Mouse (Mus musculus) MEL (cell line): ENCODE data around the gene Rps21. TPM values are rescaled to one million over a fixed set of nuclear protein-coding genes. Genes with fewer than 3 reads are reported as not detected.

ENCODE experiments used
- DNase-seq: peaks from one replicate; pipeline ENCODE4 v3.0.0; 2011; ENCODE audit warnings: low read depth, low spot score
- H3K27ac ChIP-seq: 2 replicates; pipeline ENCODE4 v1.5.1; 2012; ENCODE audit warnings: low read depth, mild to moderate bottlenecking, control low read depth, low read length, moderate library complexity; ENCODE audit not compliant: control insufficient read depth
- H3K27me3 ChIP-seq, 2 experiments: fragments of 150-350 bp in 1 of 2; sonication (generic) in 1 of 2; 2 replicates each; pipeline ENCODE4 v1.6.1; 2012; ENCODE audit warnings: low read length in 2 of 2, mild to moderate bottlenecking in 2 of 2, improper control_type of control experiment in 1 of 2, moderate library complexity in 1 of 2; ENCODE audit not compliant: insufficient read depth in 2 of 2, control insufficient read depth in 1 of 2
- H3K36me3 ChIP-seq, 2 experiments: 2 replicates each; pipeline ENCODE4 v1.6.1; 2012 to 2014; ENCODE audit warnings: low read length in 2 of 2, improper control_type of control experiment in 1 of 2, inconsistent platforms in 1 of 2, mild to moderate bottlenecking in 1 of 2; ENCODE audit not compliant: insufficient read depth in 2 of 2, control insufficient read depth in 1 of 2
- H3K4me1 ChIP-seq, 2 experiments: fragments of 150-350 bp in 1 of 2; sonication (generic) in 1 of 2; 2 replicates each; pipeline ENCODE4 v1.6.1; 2012; ENCODE audit warnings: low read length in 2 of 2, improper control_type of control experiment in 1 of 2, mild to moderate bottlenecking in 1 of 2; ENCODE audit not compliant: insufficient read depth in 2 of 2, control insufficient read depth in 1 of 2
- H3K4me3 ChIP-seq, 2 experiments: fragments of 150-350 bp in 1 of 2; sonication (generic) in 1 of 2; 2 replicates each; pipeline ENCODE4 v1.5.1; 2012; ENCODE audit warnings: low read depth in 2 of 2, low read length in 2 of 2, mild to moderate bottlenecking in 2 of 2, moderate library complexity in 2 of 2, control low read depth in 1 of 2, improper control_type of control experiment in 1 of 2; ENCODE audit not compliant: control insufficient read depth in 1 of 2, insufficient read depth in 1 of 2
- H3K79me2 ChIP-seq: 2 replicates; pipeline ENCODE4 v1.6.1; 2012; ENCODE audit warnings: mild to moderate bottlenecking, low read length, moderate library complexity; ENCODE audit not compliant: control insufficient read depth, poor library complexity, insufficient read depth
- H3K9ac ChIP-seq: 2 replicates; pipeline ENCODE4 v1.6.1; 2012; ENCODE audit warnings: low read depth, mild to moderate bottlenecking, control low read depth, low read length, moderate library complexity; ENCODE audit not compliant: control insufficient read depth, poor library complexity, severe bottlenecking
- H3K9me3 ChIP-seq: fragments of 150-350 bp; sonication (generic); replicated peaks from 2 replicates; pipeline ENCODE4 v1.6.1; 2012; ENCODE audit warnings: mild to moderate bottlenecking, low read length, improper control_type of control experiment, moderate library complexity; ENCODE audit not compliant: insufficient read depth
- BHLHE40 ChIP-seq: IDR thresholded peaks from 2 replicates; pipeline ENCODE4 v1.6.1; 2012; ENCODE audit warnings: low read depth, mild to moderate bottlenecking, inconsistent platforms, low read length, improper control_type of control experiment, borderline replicate concordance
- CHD2 ChIP-seq: IDR thresholded peaks from 2 replicates; pipeline ENCODE4 v1.6.1; 2011; ENCODE audit warnings: low read length, improper control_type of control experiment
- EP300 ChIP-seq, 2 experiments: IDR thresholded peaks; 2 replicates each; pipeline ENCODE4 v1.6.1; 2011; ENCODE audit warnings: improper control_type of control experiment in 2 of 2, low read length in 2 of 2, low read depth in 1 of 2, mild to moderate bottlenecking in 1 of 2
- HCFC1 ChIP-seq: IDR thresholded peaks from 2 replicates; pipeline ENCODE4 v1.6.1; 2012; ENCODE audit warnings: low read depth, mild to moderate bottlenecking, inconsistent platforms, low read length, improper control_type of control experiment, moderate library complexity
- JUND ChIP-seq: IDR thresholded peaks from 2 replicates; pipeline ENCODE4 v1.6.1; 2011; ENCODE audit warnings: low read depth, mild to moderate bottlenecking, improper control_type of control experiment, low read length
- MAFK ChIP-seq: IDR thresholded peaks from 2 replicates; pipeline ENCODE4 v1.6.1; 2011; ENCODE audit warnings: low read depth, mild to moderate bottlenecking, low read length, improper control_type of control experiment, borderline replicate concordance
- MEF2A ChIP-seq: IDR thresholded peaks from 2 replicates; pipeline ENCODE4 v1.6.1; 2014; ENCODE audit warnings: low read depth, mild to moderate bottlenecking, inconsistent platforms, low read length, improper control_type of control experiment; ENCODE audit not compliant: poor library complexity, insufficient replicate concordance, severe bottlenecking; ENCODE audit errors: extremely low read depth
- MYB ChIP-seq: IDR thresholded peaks from 2 replicates; pipeline ENCODE4 v1.6.1; 2011; ENCODE audit warnings: mild to moderate bottlenecking, low read depth, low read length, improper control_type of control experiment
- MYC ChIP-seq: IDR thresholded peaks from 2 replicates; pipeline ENCODE4 v1.6.1; 2011; ENCODE audit warnings: low read depth, mild to moderate bottlenecking, low read length, improper control_type of control experiment, moderate library complexity
- NRF1 ChIP-seq: IDR thresholded peaks from 2 replicates; pipeline ENCODE4 v1.6.1; 2014; ENCODE audit warnings: low read depth, mild to moderate bottlenecking, inconsistent platforms, low read length, improper control_type of control experiment, moderate library complexity; ENCODE audit not compliant: poor library complexity, insufficient read depth, severe bottlenecking
- POLR2A ChIP-seq, 2 experiments: IDR thresholded peaks; 2 replicates each; pipeline ENCODE4 v1.6.1; 2011 to 2012; ENCODE audit warnings: low read length in 2 of 2, mild to moderate bottlenecking in 2 of 2, control low read depth in 1 of 2, improper control_type of control experiment in 1 of 2, low read depth in 1 of 2, moderate library complexity in 1 of 2; ENCODE audit not compliant: control insufficient read depth in 1 of 2, insufficient read depth in 1 of 2, poor library complexity in 1 of 2
- POLR2AphosphoS2 ChIP-seq: IDR thresholded peaks from 2 replicates; pipeline ENCODE4 v1.6.1; 2011; ENCODE audit warnings: low read length, improper control_type of control experiment
- POLR2AphosphoS5 ChIP-seq: IDR thresholded peaks from 2 replicates; pipeline ENCODE4 v1.6.1; 2012; ENCODE audit warnings: low read depth, borderline replicate concordance, mild to moderate bottlenecking, inconsistent platforms, low read length, moderate library complexity, mixed read lengths
- RCOR1 ChIP-seq: IDR thresholded peaks from 2 replicates; pipeline ENCODE4 v1.6.1; 2012; ENCODE audit warnings: low read depth, mild to moderate bottlenecking, inconsistent platforms, low read length, improper control_type of control experiment
- SMC3 ChIP-seq: IDR thresholded peaks from 2 replicates; pipeline ENCODE4 v1.6.1; 2011; ENCODE audit warnings: low read depth, low read length, improper control_type of control experiment
- UBTF ChIP-seq: IDR thresholded peaks from 2 replicates; pipeline ENCODE4 v1.6.1; 2012; ENCODE audit warnings: low read depth, mild to moderate bottlenecking, inconsistent platforms, low read length, improper control_type of control experiment, moderate library complexity, borderline replicate concordance; ENCODE audit not compliant: insufficient read depth
- USF2 ChIP-seq, 2 experiments: IDR thresholded peaks; 2 replicates each; pipeline ENCODE4 v1.6.1; 2011 to 2012; ENCODE audit warnings: improper control_type of control experiment in 2 of 2, low read length in 2 of 2, borderline replicate concordance in 1 of 2, inconsistent platforms in 1 of 2, low read depth in 1 of 2, mild to moderate bottlenecking in 1 of 2; ENCODE audit not compliant: insufficient read depth in 1 of 2
- ZC3H11A ChIP-seq: IDR thresholded peaks from 2 replicates; pipeline ENCODE4 v1.6.1; 2012; ENCODE audit warnings: low read depth, mild to moderate bottlenecking, inconsistent platforms, low read length, improper control_type of control experiment
- polyA plus RNA-seq, 2 experiments: library from polyadenylated mRNA; stranded (reverse) in 1 of 2; unstranded in 1 of 2; fragments of >175 nt in 1 of 2; fragments of >200 nt in 1 of 2; gene quantifications; 2 replicates each; pipeline versions ENCODE4 v1.2.1 to v1.2.4; 2012; ENCODE audit warnings: low replicate concordance in 2 of 2, low read depth in 1 of 2; ENCODE audit not compliant: insufficient read length in 2 of 2, insufficient read depth in 1 of 2, missing spikeins in 1 of 2
- total RNA-seq: library from RNA; depleted of rRNA; stranded (reverse); fragments of 300-350 nt; gene quantifications from 2 replicates; pipeline ENCODE4 v1.2.3, GENCODE M21; 2012

The Rps21 gene
- total and polyA plus RNA-seq, 3 experiments: 995 to 4,916 (median 1,182) TPM

DNA sequence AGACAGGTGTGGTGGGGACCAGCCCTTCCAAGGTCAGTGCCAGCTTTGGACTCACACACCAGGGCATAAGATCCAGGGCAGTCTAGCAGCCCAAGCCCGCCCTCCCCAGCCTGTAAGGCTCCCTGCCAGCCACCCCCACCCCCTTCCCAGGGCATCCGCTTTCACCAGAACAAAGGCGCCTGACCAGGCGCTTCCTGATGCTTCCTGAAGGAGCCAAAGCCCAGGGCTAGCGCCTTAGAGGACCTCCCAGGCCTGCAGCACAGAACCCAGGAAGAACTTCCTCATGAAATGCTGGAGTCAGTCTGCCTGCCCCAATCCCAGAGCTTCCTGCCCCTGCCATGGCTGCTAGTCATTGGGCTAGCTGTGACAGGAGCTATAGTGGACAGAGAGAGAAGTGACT, 38.5 kb upstream of the Rps21 start:
- Histone ChIP-seq H3K9ac (no peak overlapping the region), H3K4me1 (peaks cover 0 to 9% of the 10 kb centered on the region in 2 experiments; a peak in 1 of 4 replicates), H3K9me3 (no peaks in the 10 kb centered on the region), H3K27ac (no peak overlapping the region), H3K4me3 (no peak overlapping the region), H3K79me2 (no peaks in the 10 kb centered on the region), H3K36me3 (no peaks in the 10 kb centered on the region; a peak in 1 of 4 replicates), H3K27me3 (no peaks in the 10 kb centered on the region)
- DNase-seq: no peak
- TF ChIP-seq EP300 (IDR thresholded peaks at IDR 0.05; ENCODE audit: low read depth in 1 of 2, low read length in 2 of 2): no peak
- TF ChIP-seq SMC3: no peak
- TF ChIP-seq USF2 (IDR thresholded peaks at IDR 0.05; ENCODE audit: borderline replicate concordance in 1 of 2, insufficient read depth in 1 of 2, low read depth in 1 of 2, low read length in 2 of 2): no peak
- no peak for TF ChIP-seq POLR2AphosphoS5
- no peak for TF ChIP-seq POLR2A (IDR thresholded peaks at IDR 0.05; ENCODE audit: control insufficient read depth in 1 of 2, insufficient read depth in 1 of 2, low read depth in 1 of 2, low read length in 2 of 2, poor library complexity in 1 of 2)
- TF ChIP-seq CHD2: no peak
- TF ChIP-seq MAFK: no peak
- TF ChIP-seq JUND: no peak
- TF ChIP-seq, all 39 proteins: peak for 0

DNA sequence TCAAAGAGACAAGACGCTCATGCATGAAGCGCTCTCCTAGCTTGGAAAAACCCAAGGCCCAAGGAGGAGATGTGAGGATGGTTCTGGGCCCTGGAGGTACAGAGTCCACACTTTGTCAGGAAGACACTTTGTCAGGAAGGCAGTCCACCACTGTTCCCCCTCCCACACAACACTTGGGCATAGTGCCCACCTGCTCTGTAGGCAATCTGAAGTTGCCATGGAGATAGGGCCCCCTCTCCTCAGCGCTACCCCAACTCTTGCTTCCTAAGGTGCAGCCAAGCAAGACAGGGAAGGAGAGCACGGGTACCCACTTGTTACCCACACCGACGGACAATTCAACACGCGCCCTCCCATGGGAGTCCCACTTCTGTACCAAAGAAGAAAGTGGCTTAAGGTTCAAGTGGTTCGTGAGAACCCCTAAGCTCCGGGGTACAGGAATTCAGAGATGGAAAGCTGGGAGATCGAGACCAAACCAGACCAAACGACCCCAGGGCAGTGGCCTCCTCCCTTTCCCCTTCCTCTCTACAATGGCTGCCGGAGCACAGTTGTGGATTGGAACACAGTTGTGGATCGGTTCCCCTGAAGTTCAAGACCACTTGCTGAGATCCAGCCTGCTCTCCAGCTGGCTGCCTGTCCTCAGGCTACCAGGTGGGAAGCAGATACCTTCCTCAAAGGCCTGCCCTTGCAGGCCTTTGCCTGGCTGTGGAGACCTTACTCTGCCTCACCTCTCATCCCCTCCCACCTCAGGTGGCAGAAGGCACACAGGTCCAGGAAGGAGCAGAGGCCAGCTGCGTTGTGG, 37.8 kb upstream of the Rps21 start:
- Histone ChIP-seq H3K27ac (no peak overlapping the region), H3K36me3 (no peaks in the 10 kb centered on the region; a peak in 1 of 4 replicates), H3K79me2 (no peaks in the 10 kb centered on the region), H3K9me3 (no peaks in the 10 kb centered on the region), H3K4me1 (peaks cover 0 to 9% of the 10 kb centered on the region in 2 experiments; a peak in 1 of 4 replicates), H3K4me3 (no peak overlapping the region), H3K9ac (no peak overlapping the region), H3K27me3 (no peaks in the 10 kb centered on the region)
- no peak for TF ChIP-seq MYC
- TF ChIP-seq NRF1: no peak
- TF ChIP-seq BHLHE40: no peak
- TF ChIP-seq UBTF: no peak
- TF ChIP-seq POLR2AphosphoS2: no peak
- TF ChIP-seq RCOR1: no peak
- no peak for TF ChIP-seq ZC3H11A
- TF ChIP-seq MYB: no peak
- no peak for TF ChIP-seq POLR2AphosphoS5
- TF ChIP-seq MEF2A: no peak
- TF ChIP-seq HCFC1: no peak
- DNase-seq: no peak
